Mouse (Mus musculus): Measurements from ENCODE around the gene Phf21a.
"Not testable (repeated sequence)": the region's sequence is repeated elsewhere in the genome, so short reads cannot be mapped to it uniquely, and the experiment has no call there.

Gene Phf21a

GRCm38 (mm10) chr2:92082196-92082595, 10.7 kb upstream of the Phf21a start:
- DNase-seq (ENCODE audit: low spot score) = no peak

- no peak for DNase-seq (ENCODE audit: low spot score)
Measured at GRCm38 (mm10) chr2:92085721-92086120, 7.2 kb upstream of the Phf21a start.

- no peak for DNase-seq (ENCODE audit: low spot score)
Measured at GRCm38 (mm10) chr2:92087065-92087464, 5.9 kb upstream of the Phf21a start.

- DNase-seq (ENCODE audit: low spot score) = no peak
Measured at GRCm38 (mm10) chr2:92089782-92090181, 3.1 kb upstream of the Phf21a start.

GRCm38 (mm10) chr2:92093503-92093902, 586 bp downstream of the Phf21a start:
- not testable (repeated sequence) for DNase-seq (ENCODE audit: low spot score)

- no peak for DNase-seq (ENCODE audit: low spot score)
Measured at GRCm38 (mm10) chr2:92094078-92094477, 1.2 kb downstream of the Phf21a start.

- DNase-seq (ENCODE audit: low spot score) = no peak
Measured at GRCm38 (mm10) chr2:92100768-92101167, 7.9 kb downstream of the Phf21a start.

- DNase-seq (ENCODE audit: low spot score) = no peak
Measured at GRCm38 (mm10) chr2:92124523-92124922, 31.6 kb downstream of the Phf21a start.

- no peak for DNase-seq (ENCODE audit: low spot score)
Measured at GRCm38 (mm10) chr2:92125330-92125729, 32.4 kb downstream of the Phf21a start.

GRCm38 (mm10) chr2:92130071-92130470, 37.2 kb downstream of the Phf21a start:
- DNase-seq (ENCODE audit: low spot score) = no peak

- DNase-seq (ENCODE audit: low spot score) = no peak
Measured at GRCm38 (mm10) chr2:92138736-92139135, 45.8 kb downstream of the Phf21a start.

- DNase-seq (ENCODE audit: low spot score) = no peak
Measured at GRCm38 (mm10) chr2:92139365-92139764, 46.4 kb downstream of the Phf21a start.

- DNase-seq (ENCODE audit: low spot score) = no peak
Measured at GRCm38 (mm10) chr2:92140383-92140782, 47.5 kb downstream of the Phf21a start.

GRCm38 (mm10) chr2:92141073-92141472, 48.2 kb downstream of the Phf21a start:
- no peak for DNase-seq (ENCODE audit: low spot score)

- DNase-seq (ENCODE audit: low spot score) = no peak
Measured at GRCm38 (mm10) chr2:92143932-92144331, 51.0 kb downstream of the Phf21a start.

- DNase-seq (ENCODE audit: low spot score) = not testable (repeated sequence)
Measured at GRCm38 (mm10) chr2:92147925-92148750, 55.2 kb downstream of the Phf21a start.

GRCm38 (mm10) chr2:92164291-92164690, 71.4 kb downstream of the Phf21a start:
- no peak for DNase-seq (ENCODE audit: low spot score)

GRCm38 (mm10) chr2:92166950-92167349, 74.0 kb downstream of the Phf21a start:
- no peak for DNase-seq (ENCODE audit: low spot score)

GRCm38 (mm10) chr2:92171046-92171643, 78.2 kb downstream of the Phf21a start:
- DNase-seq (ENCODE audit: low spot score) = no peak

- DNase-seq (ENCODE audit: low spot score) = no peak
Measured at GRCm38 (mm10) chr2:92172300-92172699, 79.4 kb downstream of the Phf21a start.

GRCm38 (mm10) chr2:92173186-92173585, 80.3 kb downstream of the Phf21a start:
- no peak for DNase-seq (ENCODE audit: low spot score)

GRCm38 (mm10) chr2:92174265-92174664, 81.3 kb downstream of the Phf21a start:
- DNase-seq (ENCODE audit: low spot score) = no peak

GRCm38 (mm10) chr2:92175002-92175401, 82.1 kb downstream of the Phf21a start:
- no peak for DNase-seq (ENCODE audit: low spot score)

- DNase-seq (ENCODE audit: low spot score) = no peak
Measured at GRCm38 (mm10) chr2:92176292-92176691, 83.4 kb downstream of the Phf21a start.
